Mouse (Mus musculus) midbrain, embryonic 11.5 days (tissue): ENCODE measurements around the gene Nrsn1. TPM values are rescaled to one million over a fixed set of nuclear protein-coding genes. Genes with fewer than 3 reads are reported as not detected.

ENCODE experiments used
- ATAC-seq: fragments of 200-750 bp; cut with Nextera tagmentation; 2 replicates; pipeline ENCODE4 v1.8.0; 2017; ENCODE audit warnings: moderate TSS enrichment, moderate library complexity; ENCODE audit not compliant: low FRiP score
- DNase-seq: peaks from one replicate; pipeline ENCODE4 v3.0.0; 2015; ENCODE audit warnings: low spot score; ENCODE audit errors: missing footprints
- H3K27ac ChIP-seq: fragments of 300-500 bp; sonication (generic); 2 replicates; pipeline ENCODE4 v1.5.1; 2014; ENCODE audit warnings: low read depth, low read length
- H3K27me3 ChIP-seq: fragments of 300-500 bp; sonication (generic); 2 replicates; pipeline ENCODE4 v1.6.1; 2014; ENCODE audit warnings: mild to moderate bottlenecking, low read length, moderate library complexity, mixed read lengths; ENCODE audit not compliant: control insufficient read depth, insufficient read depth
- H3K36me3 ChIP-seq: fragments of 300-500 bp; sonication (generic); 2 replicates; pipeline ENCODE4 v1.6.1; 2014; ENCODE audit warnings: mild to moderate bottlenecking, low read length, moderate library complexity, mixed read lengths; ENCODE audit not compliant: control insufficient read depth, insufficient read depth
- H3K4me1 ChIP-seq: fragments of 300-500 bp; sonication (generic); 2 replicates; pipeline ENCODE4 v1.6.1; 2014; ENCODE audit warnings: low read length; ENCODE audit not compliant: control insufficient read depth, insufficient read depth
- H3K4me2 ChIP-seq: fragments of 300-500 bp; sonication (generic); 2 replicates; pipeline ENCODE4 v1.6.1; 2014; ENCODE audit warnings: mild to moderate bottlenecking, moderate library complexity
- H3K4me3 ChIP-seq: fragments of 300-500 bp; sonication (generic); 2 replicates; pipeline ENCODE4 v1.5.1; 2014; ENCODE audit warnings: low read depth, low read length
- H3K9ac ChIP-seq: fragments of 300-500 bp; sonication (generic); 2 replicates; pipeline ENCODE4 v1.6.1; 2014; ENCODE audit warnings: low read length
- H3K9me3 ChIP-seq: fragments of 300-500 bp; sonication (generic); 2 replicates; pipeline ENCODE4 v1.6.1; 2016; ENCODE audit warnings: low read length; ENCODE audit not compliant: control insufficient read depth
- WGBS: fragments of 180-500 bp; shearing (Covaris S2); extraction: QIAGEN DNeasy Blood & Tissue Kit; methylation state at CpG from one replicate; pipeline ENCODE4 v1.1.7; 2014; 5-methylcytosine and 5-hydroxymethylcytosine counted together
- polyA plus RNA-seq: library from polyadenylated mRNA; unstranded; fragments of >200 nt; fragmentation: Nextera tagmentation; extraction: Ambion mirVana; gene quantifications from 2 replicates; pipeline ENCODE4 v1.2.1, GENCODE M21; 2014

Gene Nrsn1
- polyA plus RNA-seq, 1 experiment from 2014 or later: 9.2 TPM

- Histone ChIP-seq H3K36me3 (no peaks in the 10 kb centered on the region), H3K9ac (no peak overlapping the region), H3K4me3 (no peak overlapping the region), H3K27me3 (no peaks in the 10 kb centered on the region), H3K4me1 (no peaks in the 10 kb centered on the region), H3K9me3 (no peaks in the 10 kb centered on the region), H3K27ac (no peak overlapping the region), H3K4me2 (no peak overlapping the region)
- no peak for DNase-seq
- no peak for ATAC-seq
- 88% methylated on average over 6 of the region's 6 CpGs for WGBS
Measured at GRCm38 (mm10) chr13:25257608-25258007, 12.7 kb downstream of the Nrsn1 start.

GRCm38 (mm10) chr13:25254478-25255263, 15.6 kb downstream of the Nrsn1 start:
- H3K4me3 ChIP-seq: no peak overlapping the region
- H3K36me3 ChIP-seq: no peaks in the 10 kb centered on the region
- H3K4me1 ChIP-seq: no peaks in the 10 kb centered on the region
- no peaks in the 10 kb centered on the region for H3K27me3 ChIP-seq
- H3K9ac ChIP-seq: no peak overlapping the region
- H3K27ac ChIP-seq: no peak overlapping the region
- no peak overlapping the region for H3K4me2 ChIP-seq
- WGBS: 79% methylated on average over 9 of the region's 9 CpGs
- ATAC-seq (no peak), DNase-seq (no peak)
- H3K9me3 ChIP-seq: no peaks in the 10 kb centered on the region

GRCm38 (mm10) chr13:25251893-25252292, 18.4 kb downstream of the Nrsn1 start:
- Histone ChIP-seq H3K27me3 (no peaks in the 10 kb centered on the region), H3K4me1 (no peaks in the 10 kb centered on the region), H3K9me3 (no peaks in the 10 kb centered on the region), H3K27ac (no peak overlapping the region), H3K36me3 (no peaks in the 10 kb centered on the region), H3K4me2 (no peak overlapping the region), H3K4me3 (no peak overlapping the region), H3K9ac (no peak overlapping the region)
- DNase-seq (no peak), ATAC-seq (no peak)
- 79% methylated on average over 1 of the region's 1 CpGs for WGBS

- no peak overlapping the region for H3K27ac ChIP-seq
- WGBS: 76% methylated on average over 5 of the region's 5 CpGs
- no peak overlapping the region for H3K9ac ChIP-seq
- no peaks in the 10 kb centered on the region for H3K27me3 ChIP-seq
- no peak for DNase-seq
- no peaks in the 10 kb centered on the region for H3K36me3 ChIP-seq
- no peak overlapping the region for H3K4me3 ChIP-seq
- no peaks in the 10 kb centered on the region for H3K4me1 ChIP-seq
- ATAC-seq: no peak
- H3K9me3 ChIP-seq: no peaks in the 10 kb centered on the region
- no peak overlapping the region for H3K4me2 ChIP-seq
Measured at GRCm38 (mm10) chr13:25220186-25220787, 50.0 kb downstream of the Nrsn1 start.

GRCm38 (mm10) chr13:25218394-25218793, 51.9 kb downstream of the Nrsn1 start:
- 81% methylated on average over 1 of the region's 1 CpGs for WGBS
- H3K4me1 ChIP-seq: no peaks in the 10 kb centered on the region

GRCm38 (mm10) chr13:25206950-25207349, 63.4 kb downstream of the Nrsn1 start:
- Histone ChIP-seq H3K4me3 (no peak overlapping the region), H3K4me1 (no peaks in the 10 kb centered on the region), H3K36me3 (no peaks in the 10 kb centered on the region), H3K27ac (no peak overlapping the region), H3K9me3 (no peaks in the 10 kb centered on the region), H3K27me3 (no peaks in the 10 kb centered on the region), H3K4me2 (no peak overlapping the region), H3K9ac (no peak overlapping the region)
- 89% methylated on average over 5 of the region's 5 CpGs for WGBS
- DNase-seq (no peak), ATAC-seq (no peak)

More at GRCm38 (mm10) chr13:25218394-25218793, 51.9 kb downstream of the Nrsn1 start:
- Histone ChIP-seq H3K36me3 (no peaks in the 10 kb centered on the region), H3K4me2 (no peak overlapping the region), H3K27me3 (no peaks in the 10 kb centered on the region), H3K9me3 (no peaks in the 10 kb centered on the region), H3K4me3 (no peak overlapping the region), H3K27ac (no peak overlapping the region), H3K9ac (no peak overlapping the region)
- no peak for ATAC-seq
- no peak for DNase-seq

Other genes with a start within 250 kb of the Nrsn1 start
- 1.8 and 2.1 TPM in 2 replicates for gene Dcdc2a, start 214.5 kb downstream of the Nrsn1 start, polyA plus RNA-seq